11 mouse cellular contexts compared by ENCODE assay signal in genomic region chr5:38547375-38547774, GRCm38 (mm10). TPM values are rescaled to one million over a fixed set of nuclear protein-coding genes. Genes with fewer than 3 reads are reported as not detected.
A peak's percentile ranks its signal among the peaks of the same experiment; 100 is the strongest.
DNase-seq lines count a peak whose midpoint lies in the region; ATAC-seq and TF ChIP-seq lines count a peak whose summit lies in the region.
"Had no signal": no experiment of that assay in that cellular context is flagged by ENCODE, and none has a peak within 500 bp of the region (broad histone marks: within the 10 kb centered on the region; RNA-seq: fewer than 3 reads in every experiment).

No protein-coding gene starts in this region.

- no peak overlapping the region for H3K4me3 ChIP-seq in layer of hippocampus, adult 2 months
- no peak overlapping the region for H3K4me3 ChIP-seq in kidney, adult 2 months (ENCODE audit: insufficient read depth, low read depth, low read length)

- ATAC-seq in erythroid progenitor cell, adult 5-6 weeks (replicated peaks; ENCODE audit: low FRiP score, poor library complexity, severe bottlenecking): no peak
- ATAC-seq: hindbrain, embryonic 16.5 days had no signal

- H3K36me3 ChIP-seq in kidney, adult 2 months (ENCODE audit: control insufficient read depth, insufficient read depth, low read length): peaks cover 4% of the 10 kb centered on the region; the same call in 1 of the 2 replicates

- 38% methylated on average over 6 of the region's 6 CpGs for WGBS in kidney, adult 2 months

- H3K27ac ChIP-seq in layer of hippocampus, adult 2 months: no peak overlapping the region
- H3K27ac ChIP-seq in kidney, adult 2 months (ENCODE audit: insufficient read depth, low read depth, low read length): no peak overlapping the region
- H3K27ac ChIP-seq: liver, embryonic 14.5 days had no signal

- no peaks in the 10 kb centered on the region for H3K27me3 ChIP-seq in kidney, adult 2 months (replicated peaks; ENCODE audit: control insufficient read depth, insufficient read depth, low read length)

- no peaks in the 10 kb centered on the region for H3K4me1 ChIP-seq in kidney, adult 2 months (ENCODE audit: control insufficient read depth, insufficient read depth, low read length)

- peak; percentile 92 for DNase-seq in heart, adult 11 months
- no peak for DNase-seq in heart, adult 8-10 months (ENCODE audit: low spot score)
- DNase-seq in brain, adult 2 months (ENCODE audit: low read depth, low spot score): peak; percentile 96
- peak; percentile 74 to 77 for DNase-seq in layer of hippocampus, adult 2 months (ENCODE audit: low spot score in 2 of 2)
- DNase-seq in lung, postnatal 25 days (ENCODE audit: low spot score): peak; percentile 40
- no peak for DNase-seq in spleen, postnatal 36 days (ENCODE audit: low spot score in 2 of 2)
- DNase-seq in kidney, adult 2 months: no peak
- DNase-seq: B cell, adult 2 months had no signal

- no peak for TF ChIP-seq CTCF in layer of hippocampus, adult 2 months (conservative IDR thresholded peaks at IDR 0.05)
- TF ChIP-seq CTCF in kidney, adult 2 months (conservative IDR thresholded peaks at IDR 0.05; ENCODE audit: insufficient read depth, insufficient read length, low read depth, low read length): no peak

- no peak for TF ChIP-seq POLR2A in kidney, adult 2 months (IDR thresholded peaks at IDR 0.05; ENCODE audit: low read depth, low read length)

RNA-seq across cellular contexts. Expression of gene Wdr1, which starts 15.6 kb away (rescaled TPM):
- 100 to 1,000 TPM; 109 to 129 (median 118) TPM for total RNA-seq in heart, adult 8-10 months (2022)
- total RNA-seq in layer of hippocampus, adult 2 months (2021): 100 to 1,000 TPM; 203 to 212 TPM
- 51.9 and 78.0 TPM in 2 replicates for total RNA-seq in erythroid progenitor cell, adult 5-6 weeks (2015; ENCODE audit: low replicate concordance)
- total RNA-seq in erythroid progenitor cell, adult 5-6 weeks (2017; ENCODE audit: low replicate concordance): 46.1 and 46.3 TPM in 2 replicates
- polyA plus RNA-seq in kidney, adult 2 months (2012; rRNA removed): 115 and 122 TPM in 2 replicates

RNA-seq across cellular contexts. Expression of gene Slc2a9, which starts 44.4 kb away (rescaled TPM):
- 1 to 10 TPM in 3 of 4 experiments, under 1 TPM in 1; 0.94 to 2.1 (median 1.6) TPM for total RNA-seq in heart, adult 8-10 months (2022)
- total RNA-seq in layer of hippocampus, adult 2 months (2021): 1 to 10 TPM; 3.2 to 4.2 TPM
- total RNA-seq in erythroid progenitor cell, adult 5-6 weeks (2015; ENCODE audit: low replicate concordance): 2.9 TPM in 1 of 2 replicates, not detected in the other
- 0.90 TPM in 1 of 2 replicates, not detected in the other for total RNA-seq in erythroid progenitor cell, adult 5-6 weeks (2017; ENCODE audit: low replicate concordance)
- polyA plus RNA-seq in kidney, adult 2 months (2012; rRNA removed): 9.7 and 11.1 TPM in 2 replicates

Comparison
In these comparisons a context has a peak if more than half of its experiments do, and no peak if none do; other contexts are left out.
1. DNase-seq: peak in heart, adult 11 months (single experiment), brain, adult 2 months (single experiment), layer of hippocampus, adult 2 months (2 of 2) and lung, postnatal 25 days (single experiment); none in heart, adult 8-10 months (single experiment), spleen, postnatal 36 days (0 of 2) and kidney, adult 2 months (single experiment).